Mouse (Mus musculus) heart, postnatal 0 days (tissue): ENCODE data around the gene Eif3d.

ENCODE experiments used
- CTCF ChIP-seq: IDR thresholded peaks from 2 replicates; pipeline ENCODE4 v1.5.1; 2016; ENCODE audit warnings: antibody characterized with exemption, control low read depth, low read depth
- EP300 ChIP-seq: IDR thresholded peaks from 2 replicates; pipeline ENCODE4 v1.6.1; 2016; ENCODE audit warnings: antibody characterized with exemption, low read depth

- no peak for TF ChIP-seq CTCF
- TF ChIP-seq EP300, result no peak
Measured at GRCm38 (mm10) chr15:77957625-77958024, 13.0 kb downstream of the Eif3d start.
